8 mouse cellular contexts compared by ENCODE assay signal in the genomic region with DNA sequence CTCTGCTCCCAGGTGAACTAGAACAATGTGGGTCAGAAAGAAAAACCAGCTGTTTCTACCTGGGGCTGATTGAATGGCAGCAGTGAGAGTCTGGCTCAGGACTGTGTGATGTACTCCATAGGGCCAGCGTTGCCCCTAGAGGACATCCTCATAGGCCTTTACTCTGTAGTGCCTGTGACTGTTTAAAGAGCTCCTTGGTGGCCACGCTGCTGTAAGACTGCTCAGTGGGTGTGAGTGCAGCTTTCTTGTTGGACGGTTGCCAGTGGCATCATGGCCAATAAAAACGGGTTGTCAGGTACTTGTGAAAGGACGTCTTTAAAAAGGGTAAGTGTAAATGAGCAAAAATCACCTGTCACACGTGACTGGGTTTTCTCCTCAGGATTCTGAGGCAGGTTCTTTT.
DNase-seq lines count a peak whose midpoint lies in the region.

No protein-coding gene starts in this region.

- peak; percentile 35 to 41 for DNase-seq in cerebellum, postnatal 10 days
- DNase-seq in cerebellum, adult 11 months, result no peak
- peak; percentile 23 for DNase-seq in right cerebral cortex, adult 18-20 months
- DNase-seq in right cerebral cortex, postnatal 25 days, result no peak
- peak; percentile 39 to 56 for DNase-seq in kidney, postnatal 4 days
- peak; percentile 1 for DNase-seq in splenic B cell, adult 2 months (ENCODE audit: low read depth, low spot score)
- DNase-seq in urinary bladder, postnatal 14 days (ENCODE audit: low spot score), result no peak
- DNase-seq in layer of hippocampus, adult 11-12 months (ENCODE audit: low spot score), result no peak

- no peaks in the 10 kb centered on the region for H3K36me3 ChIP-seq in splenic B cell, adult 2 months (ENCODE audit: control insufficient read depth, insufficient read depth, low read length, poor library complexity, severe bottlenecking)

- no peaks in the 10 kb centered on the region for H3K27me3 ChIP-seq in splenic B cell, adult 2 months (ENCODE audit: control insufficient read depth, insufficient read depth, low read length, poor library complexity, severe bottlenecking)

Comparison
In these comparisons a context has a peak if more than half of its experiments do, and no peak if none do; other contexts are left out.
1. DNase-seq: peak in cerebellum, postnatal 10 days (2 of 2), right cerebral cortex, adult 18-20 months (single experiment), kidney, postnatal 4 days (2 of 2) and splenic B cell, adult 2 months (single experiment); none in cerebellum, adult 11 months (single experiment), right cerebral cortex, postnatal 25 days (single experiment), urinary bladder, postnatal 14 days (single experiment) and layer of hippocampus, adult 11-12 months (single experiment).